ENCODE assay signal across 8 mouse cellular contexts in the genomic region with DNA sequence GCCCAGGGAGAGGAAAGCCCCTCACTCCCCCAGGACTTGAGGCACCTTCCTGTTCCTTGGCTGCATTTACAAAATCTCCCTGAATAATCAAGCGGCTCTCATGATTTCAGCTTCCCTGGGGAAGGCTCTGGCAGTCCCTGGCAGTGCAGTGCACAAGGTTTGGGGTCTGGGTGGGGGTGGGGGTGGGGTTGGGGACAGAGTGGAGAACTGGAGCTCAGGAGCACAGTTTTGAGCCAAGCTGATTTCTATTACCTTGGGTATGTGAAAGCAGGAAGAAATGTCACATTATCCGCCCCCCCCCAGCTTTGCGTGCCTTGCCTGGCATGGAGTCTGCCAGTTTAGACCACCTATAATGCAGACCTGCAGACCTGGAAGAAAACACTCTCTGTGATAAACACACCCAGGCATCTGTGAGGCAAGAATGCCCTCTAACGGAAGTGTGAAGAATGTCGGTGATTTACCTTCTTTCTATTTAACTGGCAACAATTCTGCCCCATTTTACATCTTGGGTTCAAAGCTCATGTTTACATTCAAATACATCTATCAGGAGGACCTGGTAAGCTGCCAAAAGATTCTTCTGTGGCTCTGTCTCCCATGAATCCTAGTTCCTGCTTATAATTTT.
A peak's percentile ranks its signal among the peaks of the same experiment; 100 is the strongest.
DNase-seq lines count a peak whose midpoint lies in the region; ATAC-seq lines count a peak whose summit lies in the region.
"Had no signal": no experiment of that assay in that cellular context is flagged by ENCODE, and none has a peak within 500 bp of the region (broad histone marks: within the 10 kb centered on the region; RNA-seq: fewer than 3 reads in every experiment).

No protein-coding gene starts in this region.

- no peak overlapping the region for H3K4me3 ChIP-seq in kidney, embryonic 14.5 days (ENCODE audit: low read length)
- no peak overlapping the region for H3K4me3 ChIP-seq in embryonic facial prominence, embryonic 10.5 days

- H3K9ac ChIP-seq in kidney, embryonic 14.5 days (ENCODE audit: low read depth, low read length), result no peak overlapping the region

- 41% methylated on average over 5 of the region's 5 CpGs for WGBS in kidney, embryonic 14.5 days
- 49% methylated on average over 5 of the region's 5 CpGs for WGBS in embryonic facial prominence, embryonic 10.5 days

- DNase-seq in kidney, postnatal 36 days, result peak; percentile 8 to 17
- DNase-seq in adipocyte (ENCODE audit: low spot score), result peak; percentile 47
- peak; percentile 30 for DNase-seq in embryonic facial prominence, embryonic 10.5 days (ENCODE audit: low spot score)
- DNase-seq in lung, postnatal 10 days, result peak; percentile 20
- no peak for DNase-seq in testis, postnatal 14 days (ENCODE audit: low spot score)
- DNase-seq in adrenal gland, adult 8-10 months, result no peak
- DNase-seq: gastrocnemius, postnatal 25 days had no signal

- no peak for ATAC-seq in kidney, embryonic 14.5 days (ENCODE audit: low FRiP score, low TSS enrichment)

- H3K36me3 ChIP-seq in kidney, embryonic 14.5 days (ENCODE audit: control insufficient read depth, insufficient read depth, low read length), result no peaks in the 10 kb centered on the region
- no peaks in the 10 kb centered on the region for H3K36me3 ChIP-seq in embryonic facial prominence, embryonic 10.5 days (replicated peaks)

- H3K27me3 ChIP-seq in kidney, embryonic 14.5 days (ENCODE audit: control insufficient read depth, insufficient read depth, low read length), result no peaks in the 10 kb centered on the region
- H3K27me3 ChIP-seq in embryonic facial prominence, embryonic 10.5 days (replicated peaks; ENCODE audit: low read depth, poor library complexity, severe bottlenecking), result no peaks in the 10 kb centered on the region

- H3K27ac ChIP-seq in kidney, embryonic 14.5 days (ENCODE audit: low read depth, low read length), result no peak overlapping the region
- H3K27ac ChIP-seq in embryonic facial prominence, embryonic 10.5 days (replicated peaks), result no peak overlapping the region

- H3K4me2 ChIP-seq in kidney, embryonic 14.5 days (replicated peaks; ENCODE audit: low read depth, low read length), result no peak overlapping the region

- H3K4me1 ChIP-seq in kidney, embryonic 14.5 days (ENCODE audit: control insufficient read depth, insufficient read depth, low read length), result no peaks in the 10 kb centered on the region
- 0 out of 2 replicates have a peak, but pooled peaks cover 7% of the 10 kb centered on the region for H3K4me1 ChIP-seq in embryonic facial prominence, embryonic 10.5 days

- H3K9me3 ChIP-seq in kidney, embryonic 14.5 days (ENCODE audit: control insufficient read depth, low read length), result no peaks in the 10 kb centered on the region
- H3K9me3 ChIP-seq in embryonic facial prominence, embryonic 10.5 days, result no peaks in the 10 kb centered on the region

Comparison
In these comparisons a context has a peak if more than half of its experiments do, and no peak if none do; other contexts are left out.
1. DNase-seq: peak in kidney, postnatal 36 days (2 of 2), adipocyte (single experiment), embryonic facial prominence, embryonic 10.5 days (single experiment) and lung, postnatal 10 days (single experiment); none in testis, postnatal 14 days (single experiment) and adrenal gland, adult 8-10 months (single experiment).